Mouse (Mus musculus): Measurements from ENCODE around the gene Aurkaip1.

DNA sequence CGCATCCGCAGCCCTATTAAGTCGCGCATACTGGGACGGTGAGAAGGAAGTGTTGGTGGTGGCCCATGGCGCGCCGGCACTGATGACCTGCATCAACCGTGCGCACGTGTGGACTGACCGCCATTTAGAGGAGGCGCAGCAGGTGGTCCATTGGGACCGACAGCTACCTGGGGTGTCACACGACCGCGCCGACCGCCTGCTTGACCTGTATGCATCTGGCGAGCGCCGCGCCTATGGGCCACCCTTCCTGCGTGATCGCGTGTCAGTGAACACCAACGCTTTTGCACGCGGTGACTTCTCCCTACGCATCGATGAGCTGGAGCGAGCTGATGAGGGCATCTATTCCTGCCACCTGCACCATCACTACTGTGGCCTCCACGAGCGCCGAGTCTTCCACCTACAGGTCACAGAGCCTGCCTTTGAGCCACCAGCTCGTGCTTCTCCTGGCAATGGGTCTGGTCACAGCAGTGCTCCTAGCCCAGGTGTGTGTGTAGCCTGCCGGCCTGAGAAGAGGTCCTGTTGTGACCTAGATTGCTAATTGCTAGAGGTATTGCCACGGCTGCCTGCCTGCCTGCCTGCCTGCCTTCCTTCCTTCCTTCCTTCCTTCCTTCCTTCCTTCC is 10.7 kb downstream of the Aurkaip1 start:
- TF ChIP-seq GATA1 (IDR thresholded peaks at IDR 0.05; ENCODE audit: borderline replicate concordance, low read length) (no peak), FLI1 (IDR thresholded peaks at IDR 0.05; ENCODE audit: low read length) (no peak)
